Mouse (Mus musculus) cortical plate, adult 2 months (tissue): ENCODE measurements around the gene Map1lc3a. TPM values are rescaled to one million over a fixed set of nuclear protein-coding genes. Genes with fewer than 3 reads are reported as not detected.

ENCODE experiments used
- H3K27ac ChIP-seq: fragments of 200-500 bp; 2 replicates; pipeline ENCODE4 v1.5.1; 2012; ENCODE audit warnings: low read length, control low read depth, inconsistent platforms; ENCODE audit not compliant: insufficient read depth
- H3K4me1 ChIP-seq: fragments of 200-500 bp; 2 replicates; pipeline ENCODE4 v1.6.1; 2011; ENCODE audit warnings: low read length; ENCODE audit not compliant: control insufficient read depth, insufficient read depth
- H3K4me3 ChIP-seq: fragments of 200-500 bp; 2 replicates; pipeline ENCODE4 v1.5.1; 2011; ENCODE audit warnings: mild to moderate bottlenecking, low read length, control low read depth; ENCODE audit not compliant: insufficient read depth
- CTCF ChIP-seq: fragments of 200-500 bp; IDR thresholded peaks from 2 replicates; pipeline ENCODE4 v1.5.1; 2011; ENCODE audit warnings: mild to moderate bottlenecking, control low read depth, low read length; ENCODE audit not compliant: insufficient read depth; ENCODE audit errors: extremely low read depth
- POLR2A ChIP-seq: fragments of 200-500 bp; IDR thresholded peaks from 2 replicates; pipeline ENCODE4 v1.6.1; 2011; ENCODE audit warnings: mild to moderate bottlenecking, low read length, control low read depth; ENCODE audit not compliant: insufficient read depth; ENCODE audit errors: extremely low read depth
- polyA plus RNA-seq: library from polyadenylated mRNA; depleted of rRNA; stranded (reverse); fragments of >200 nt; gene quantifications from 2 replicates; pipeline ENCODE4 v1.2.3, GENCODE M21; 2012

Gene Map1lc3a
- polyA plus RNA-seq, 1 experiment: 419 TPM

- no peaks in the 10 kb centered on the region for H3K4me1 ChIP-seq
- no peak overlapping the region for H3K27ac ChIP-seq
- no peak overlapping the region for H3K4me3 ChIP-seq
- no peak for TF ChIP-seq CTCF
- no peak for TF ChIP-seq POLR2A
Observed at GRCm38 (mm10) chr2:155265526-155265925, 10.6 kb upstream of the Map1lc3a start.

- no peak overlapping the region for H3K27ac ChIP-seq
- no peak overlapping the region for H3K4me3 ChIP-seq
- H3K4me1 ChIP-seq: no peaks in the 10 kb centered on the region
- TF ChIP-seq POLR2A (no peak), CTCF (no peak)
Observed at GRCm38 (mm10) chr2:155266896-155267295, 9.2 kb upstream of the Map1lc3a start.

- Histone ChIP-seq H3K4me1 (no peaks in the 10 kb centered on the region), H3K4me3 (no peak overlapping the region), H3K27ac (no peak overlapping the region)
- no peak for TF ChIP-seq POLR2A
- TF ChIP-seq CTCF: 0 out of 2 replicates have a peak, but pooled peaks have one; percentile 15
Observed at GRCm38 (mm10) chr2:155271957-155272356, 4.1 kb upstream of the Map1lc3a start.

- H3K4me1 ChIP-seq: no peaks in the 10 kb centered on the region
- H3K27ac ChIP-seq: no peak overlapping the region
- no peak overlapping the region for H3K4me3 ChIP-seq
- TF ChIP-seq CTCF: no peak
- no peak for TF ChIP-seq POLR2A
Observed at GRCm38 (mm10) chr2:155272396-155273170, 3.5 kb upstream of the Map1lc3a start.

- H3K27ac ChIP-seq: no peak overlapping the region
- no peaks in the 10 kb centered on the region for H3K4me1 ChIP-seq
- H3K4me3 ChIP-seq: no peak overlapping the region
- no peak for TF ChIP-seq POLR2A
- TF ChIP-seq CTCF: no peak
Observed at GRCm38 (mm10) chr2:155273603-155274002, 2.5 kb upstream of the Map1lc3a start.

GRCm38 (mm10) chr2:155276621-155277175 lies 601 bp downstream of the Map1lc3a start:
- TF ChIP-seq CTCF: no peak
- TF ChIP-seq POLR2A: peak; percentile 37; the same call in 1 of the 2 replicates
- Histone ChIP-seq H3K4me1 (no peaks in the 10 kb centered on the region), H3K4me3 (peak overlapping the region; percentile 78), H3K27ac (peak overlapping the region; percentile 93)

- no peaks in the 10 kb centered on the region for H3K4me1 ChIP-seq
- H3K27ac ChIP-seq: no peak overlapping the region
- no peak for TF ChIP-seq CTCF
- no peak for TF ChIP-seq POLR2A
- H3K4me3 ChIP-seq: peak overlapping the region; percentile 78
Observed at GRCm38 (mm10) chr2:155277721-155278120, 1.6 kb downstream of the Map1lc3a start.

- TF ChIP-seq POLR2A: no peak
- no peak for TF ChIP-seq CTCF
- H3K4me3 ChIP-seq: no peak overlapping the region
- no peak overlapping the region for H3K27ac ChIP-seq
- H3K4me1 ChIP-seq: no peaks in the 10 kb centered on the region
Observed at GRCm38 (mm10) chr2:155278361-155278760, 2.3 kb downstream of the Map1lc3a start.

GRCm38 (mm10) chr2:155279163-155279562 lies 3.1 kb downstream of the Map1lc3a start:
- Histone ChIP-seq H3K27ac (no peak overlapping the region), H3K4me1 (peaks cover 2% of the 10 kb centered on the region; the same call in 1 of the 2 replicates), H3K4me3 (no peak overlapping the region)
- TF ChIP-seq POLR2A: 0 out of 2 replicates have a peak, but pooled peaks have one; percentile 6
- no peak for TF ChIP-seq CTCF

GRCm38 (mm10) chr2:155280116-155280515 lies 4.0 kb downstream of the Map1lc3a start:
- Histone ChIP-seq H3K4me3 (no peak overlapping the region), H3K4me1 (peaks cover 4% of the 10 kb centered on the region), H3K27ac (no peak overlapping the region)
- no peak for TF ChIP-seq CTCF
